Mouse (Mus musculus) adrenal gland, adult 2 months (tissue): ENCODE results near the gene Kif26b. TPM values are rescaled to one million over a fixed set of nuclear protein-coding genes. Genes with fewer than 3 reads are reported as not detected.
A peak's percentile ranks its signal among the peaks of the same experiment; 100 is the strongest.

ENCODE experiments used
- DNase-seq: peaks from one replicate; pipeline ENCODE4 v3.0.0; 2021
- polyA plus RNA-seq: library from polyadenylated mRNA; depleted of rRNA; stranded (reverse); fragments of >200 nt; gene quantifications from 2 replicates; pipeline ENCODE4 v1.2.3, GENCODE M21; 2012
- total RNA-seq, 2 experiments: library from RNA; stranded (reverse); gene quantifications; 2 replicates each; pipeline ENCODE4 v1.2.3; 2021

Kif26b gene
- total and polyA plus RNA-seq, 3 experiments = 0.18 to 1.9 (median 1.6) TPM

GRCm38 (mm10) chr1:178590229-178591171 is 61.6 kb downstream of the Kif26b start:
- DNase-seq = peak; percentile 15

GRCm38 (mm10) chr1:178597113-178597512 is 68.2 kb downstream of the Kif26b start:
- no peak for DNase-seq

GRCm38 (mm10) chr1:178597757-178598156 is 68.8 kb downstream of the Kif26b start:
- DNase-seq = no peak

- peak; percentile 35 for DNase-seq
Observed at GRCm38 (mm10) chr1:178600851-178601569, 72.1 kb downstream of the Kif26b start.

GRCm38 (mm10) chr1:178609151-178609775 is 80.3 kb downstream of the Kif26b start:
- no peak for DNase-seq

GRCm38 (mm10) chr1:178611512-178611911 is 82.6 kb downstream of the Kif26b start:
- DNase-seq = no peak

- DNase-seq = no peak
Observed at GRCm38 (mm10) chr1:178621301-178621700, 92.4 kb downstream of the Kif26b start.

- DNase-seq = no peak
Observed at GRCm38 (mm10) chr1:178623889-178624288, 95.0 kb downstream of the Kif26b start.

- DNase-seq = no peak
Observed at GRCm38 (mm10) chr1:178626961-178627381, 98.0 kb downstream of the Kif26b start.

- DNase-seq = no peak
Observed at GRCm38 (mm10) chr1:178630042-178630441, 101.1 kb downstream of the Kif26b start.

GRCm38 (mm10) chr1:178631863-178632262 is 102.9 kb downstream of the Kif26b start:
- no peak for DNase-seq

GRCm38 (mm10) chr1:178634359-178635085 is 105.6 kb downstream of the Kif26b start:
- DNase-seq = no peak

- DNase-seq = no peak
Observed at GRCm38 (mm10) chr1:178635470-178635869, 106.5 kb downstream of the Kif26b start.

- DNase-seq = no peak
Observed at GRCm38 (mm10) chr1:178637293-178637692, 108.4 kb downstream of the Kif26b start.

- DNase-seq = no peak
Observed at GRCm38 (mm10) chr1:178639951-178640350, 111.0 kb downstream of the Kif26b start.

- peak; percentile 88 for DNase-seq
Observed at GRCm38 (mm10) chr1:178640719-178641455, 112.0 kb downstream of the Kif26b start.

GRCm38 (mm10) chr1:178641788-178642187 is 112.9 kb downstream of the Kif26b start:
- no peak for DNase-seq

GRCm38 (mm10) chr1:178644954-178645353 is 116.0 kb downstream of the Kif26b start:
- no peak for DNase-seq

GRCm38 (mm10) chr1:178646589-178646988 is 117.7 kb downstream of the Kif26b start:
- DNase-seq = no peak

- DNase-seq = no peak
Observed at GRCm38 (mm10) chr1:178655525-178655924, 126.6 kb downstream of the Kif26b start.

GRCm38 (mm10) chr1:178661035-178661434 is 132.1 kb downstream of the Kif26b start:
- DNase-seq = no peak
